Mouse (Mus musculus): ENCODE results near the gene Aox1. TPM values are rescaled to one million over a fixed set of nuclear protein-coding genes. Genes with fewer than 3 reads are reported as not detected.

Gene Aox1
- polyA plus RNA-seq, 1 experiment from 2014 or later: 0.07 TPM

GRCm38 (mm10) chr1:58071509-58071908 is 41.8 kb downstream of the Aox1 start:
- Histone ChIP-seq H3K27ac (ENCODE audit: low read depth, low read length) (no peak overlapping the region), H3K4me2 (no peak overlapping the region), H3K27me3 (replicated peaks; ENCODE audit: control insufficient read depth, insufficient read depth, low read length) (no peaks in the 10 kb centered on the region), H3K9ac (ENCODE audit: low read depth, low read length) (no peak overlapping the region), H3K9me3 (ENCODE audit: control insufficient read depth, low read length) (no peaks in the 10 kb centered on the region), H3K36me3 (ENCODE audit: control insufficient read depth, insufficient read depth, low read length) (no peaks in the 10 kb centered on the region), H3K4me1 (replicated peaks; ENCODE audit: control insufficient read depth, insufficient read depth, low read length) (no peaks in the 10 kb centered on the region), H3K4me3 (ENCODE audit: low read depth, low read length) (no peak overlapping the region)
- DNase-seq (ENCODE audit: low spot score) (no peak), ATAC-seq (replicated peaks; ENCODE audit: low FRiP score) (no peak)
- 71% methylated on average over 1 of the region's 1 CpGs for WGBS

- WGBS: 69% methylated on average over 2 of the region's 2 CpGs
- Histone ChIP-seq H3K4me1 (replicated peaks; ENCODE audit: control insufficient read depth, insufficient read depth, low read length) (no peaks in the 10 kb centered on the region), H3K4me3 (ENCODE audit: low read depth, low read length) (no peak overlapping the region), H3K4me2 (no peak overlapping the region), H3K9me3 (ENCODE audit: control insufficient read depth, low read length) (no peaks in the 10 kb centered on the region), H3K9ac (ENCODE audit: low read depth, low read length) (no peak overlapping the region), H3K36me3 (ENCODE audit: control insufficient read depth, insufficient read depth, low read length) (no peaks in the 10 kb centered on the region), H3K27me3 (replicated peaks; ENCODE audit: control insufficient read depth, insufficient read depth, low read length) (no peaks in the 10 kb centered on the region), H3K27ac (ENCODE audit: low read depth, low read length) (no peak overlapping the region)
- ATAC-seq (replicated peaks; ENCODE audit: low FRiP score) (no peak), DNase-seq (ENCODE audit: low spot score) (no peak)
Measured at GRCm38 (mm10) chr1:58072416-58072815, 42.7 kb downstream of the Aox1 start.

GRCm38 (mm10) chr1:58072991-58073730 is 43.4 kb downstream of the Aox1 start:
- Histone ChIP-seq H3K9ac (ENCODE audit: low read depth, low read length) (no peak overlapping the region), H3K4me2 (no peak overlapping the region), H3K27me3 (replicated peaks; ENCODE audit: control insufficient read depth, insufficient read depth, low read length) (no peaks in the 10 kb centered on the region), H3K4me1 (replicated peaks; ENCODE audit: control insufficient read depth, insufficient read depth, low read length) (no peaks in the 10 kb centered on the region), H3K9me3 (ENCODE audit: control insufficient read depth, low read length) (no peaks in the 10 kb centered on the region), H3K4me3 (ENCODE audit: low read depth, low read length) (no peak overlapping the region), H3K36me3 (ENCODE audit: control insufficient read depth, insufficient read depth, low read length) (no peaks in the 10 kb centered on the region), H3K27ac (ENCODE audit: low read depth, low read length) (no peak overlapping the region)
- WGBS: 74% methylated on average over 12 of the region's 12 CpGs
- DNase-seq (ENCODE audit: low spot score) (no peak), ATAC-seq (replicated peaks; ENCODE audit: low FRiP score) (no peak)

GRCm38 (mm10) chr1:58074266-58074665 is 44.5 kb downstream of the Aox1 start:
- DNase-seq (ENCODE audit: low spot score) (no peak), ATAC-seq (replicated peaks; ENCODE audit: low FRiP score) (no peak)
- WGBS: 87% methylated on average over 2 of the region's 2 CpGs
- no peaks in the 10 kb centered on the region for H3K27me3 ChIP-seq (replicated peaks; ENCODE audit: control insufficient read depth, insufficient read depth, low read length)
- no peaks in the 10 kb centered on the region for H3K36me3 ChIP-seq (ENCODE audit: control insufficient read depth, insufficient read depth, low read length)
- H3K27ac ChIP-seq (ENCODE audit: low read depth, low read length): no peak overlapping the region
- H3K4me1 ChIP-seq (replicated peaks; ENCODE audit: control insufficient read depth, insufficient read depth, low read length): no peaks in the 10 kb centered on the region
- no peaks in the 10 kb centered on the region for H3K9me3 ChIP-seq (ENCODE audit: control insufficient read depth, low read length)
- no peak overlapping the region for H3K4me2 ChIP-seq
- H3K9ac ChIP-seq (ENCODE audit: low read depth, low read length): no peak overlapping the region
- H3K4me3 ChIP-seq (ENCODE audit: low read depth, low read length): no peak overlapping the region

GRCm38 (mm10) chr1:58077882-58078281 is 48.2 kb downstream of the Aox1 start:
- H3K27ac ChIP-seq (ENCODE audit: low read depth, low read length): no peak overlapping the region
- no peaks in the 10 kb centered on the region for H3K36me3 ChIP-seq (ENCODE audit: control insufficient read depth, insufficient read depth, low read length)
- ATAC-seq (replicated peaks; ENCODE audit: low FRiP score) (no peak), DNase-seq (ENCODE audit: low spot score) (no peak)
- no peaks in the 10 kb centered on the region for H3K27me3 ChIP-seq (replicated peaks; ENCODE audit: control insufficient read depth, insufficient read depth, low read length)
- no peaks in the 10 kb centered on the region for H3K4me1 ChIP-seq (replicated peaks; ENCODE audit: control insufficient read depth, insufficient read depth, low read length)
- H3K9me3 ChIP-seq (ENCODE audit: control insufficient read depth, low read length): no peaks in the 10 kb centered on the region
- no peak overlapping the region for H3K4me3 ChIP-seq (ENCODE audit: low read depth, low read length)
- no peak overlapping the region for H3K9ac ChIP-seq (ENCODE audit: low read depth, low read length)
- no peak overlapping the region for H3K4me2 ChIP-seq

GRCm38 (mm10) chr1:58078390-58078789 is 48.7 kb downstream of the Aox1 start:
- DNase-seq (ENCODE audit: low spot score): no peak
- Histone ChIP-seq H3K4me3 (ENCODE audit: low read depth, low read length) (no peak overlapping the region), H3K4me2 (no peak overlapping the region), H3K27ac (ENCODE audit: low read depth, low read length) (no peak overlapping the region), H3K27me3 (replicated peaks; ENCODE audit: control insufficient read depth, insufficient read depth, low read length) (no peaks in the 10 kb centered on the region), H3K4me1 (replicated peaks; ENCODE audit: control insufficient read depth, insufficient read depth, low read length) (no peaks in the 10 kb centered on the region), H3K36me3 (ENCODE audit: control insufficient read depth, insufficient read depth, low read length) (no peaks in the 10 kb centered on the region), H3K9ac (ENCODE audit: low read depth, low read length) (no peak overlapping the region), H3K9me3 (ENCODE audit: control insufficient read depth, low read length) (no peaks in the 10 kb centered on the region)
- WGBS: 81% methylated on average over 7 of the region's 7 CpGs
- no peak for ATAC-seq (replicated peaks; ENCODE audit: low FRiP score)

GRCm38 (mm10) chr1:58079689-58080088 is 50.0 kb downstream of the Aox1 start:
- ATAC-seq (replicated peaks; ENCODE audit: low FRiP score) (no peak), DNase-seq (ENCODE audit: low spot score) (no peak)
- Histone ChIP-seq H3K9me3 (ENCODE audit: control insufficient read depth, low read length) (no peaks in the 10 kb centered on the region), H3K9ac (ENCODE audit: low read depth, low read length) (no peak overlapping the region), H3K27me3 (replicated peaks; ENCODE audit: control insufficient read depth, insufficient read depth, low read length) (no peaks in the 10 kb centered on the region), H3K4me2 (no peak overlapping the region), H3K36me3 (ENCODE audit: control insufficient read depth, insufficient read depth, low read length) (no peaks in the 10 kb centered on the region), H3K27ac (ENCODE audit: low read depth, low read length) (no peak overlapping the region), H3K4me1 (replicated peaks; ENCODE audit: control insufficient read depth, insufficient read depth, low read length) (no peaks in the 10 kb centered on the region), H3K4me3 (ENCODE audit: low read depth, low read length) (no peak overlapping the region)
- 82% methylated on average over 5 of the region's 5 CpGs for WGBS

GRCm38 (mm10) chr1:58080446-58080845 is 50.7 kb downstream of the Aox1 start:
- WGBS: 77% methylated on average over 4 of the region's 4 CpGs
- Histone ChIP-seq H3K9ac (ENCODE audit: low read depth, low read length) (no peak overlapping the region), H3K4me1 (replicated peaks; ENCODE audit: control insufficient read depth, insufficient read depth, low read length) (no peaks in the 10 kb centered on the region), H3K9me3 (ENCODE audit: control insufficient read depth, low read length) (no peaks in the 10 kb centered on the region), H3K27ac (ENCODE audit: low read depth, low read length) (no peak overlapping the region), H3K27me3 (replicated peaks; ENCODE audit: control insufficient read depth, insufficient read depth, low read length) (no peaks in the 10 kb centered on the region), H3K4me3 (ENCODE audit: low read depth, low read length) (no peak overlapping the region), H3K4me2 (no peak overlapping the region), H3K36me3 (ENCODE audit: control insufficient read depth, insufficient read depth, low read length) (no peaks in the 10 kb centered on the region)
- DNase-seq (ENCODE audit: low spot score) (no peak), ATAC-seq (replicated peaks; ENCODE audit: low FRiP score) (no peak)

- Histone ChIP-seq H3K9me3 (ENCODE audit: control insufficient read depth, low read length) (no peaks in the 10 kb centered on the region), H3K4me1 (replicated peaks; ENCODE audit: control insufficient read depth, insufficient read depth, low read length) (no peaks in the 10 kb centered on the region), H3K27me3 (replicated peaks; ENCODE audit: control insufficient read depth, insufficient read depth, low read length) (no peaks in the 10 kb centered on the region), H3K4me2 (no peak overlapping the region), H3K4me3 (ENCODE audit: low read depth, low read length) (no peak overlapping the region), H3K9ac (ENCODE audit: low read depth, low read length) (no peak overlapping the region), H3K36me3 (ENCODE audit: control insufficient read depth, insufficient read depth, low read length) (no peaks in the 10 kb centered on the region), H3K27ac (ENCODE audit: low read depth, low read length) (no peak overlapping the region)
- no peak for ATAC-seq (replicated peaks; ENCODE audit: low FRiP score)
- 75% methylated on average over 5 of the region's 5 CpGs for WGBS
- DNase-seq (ENCODE audit: low spot score): no peak
Measured at GRCm38 (mm10) chr1:58081356-58081755, 51.6 kb downstream of the Aox1 start.
